Mouse (Mus musculus) c-Kit-positive CD71-positive TER-119-positive erythroid progenitor cells, embryonic 14.5 days (primary cell): ENCODE data around the gene Gm44502.

ENCODE experiments used
- DNase-seq: peaks from one replicate; pipeline ENCODE4 v3.0.0-alpha.2; 2013; ENCODE audit warnings: low spot score

The Gm44502 gene

DNA sequence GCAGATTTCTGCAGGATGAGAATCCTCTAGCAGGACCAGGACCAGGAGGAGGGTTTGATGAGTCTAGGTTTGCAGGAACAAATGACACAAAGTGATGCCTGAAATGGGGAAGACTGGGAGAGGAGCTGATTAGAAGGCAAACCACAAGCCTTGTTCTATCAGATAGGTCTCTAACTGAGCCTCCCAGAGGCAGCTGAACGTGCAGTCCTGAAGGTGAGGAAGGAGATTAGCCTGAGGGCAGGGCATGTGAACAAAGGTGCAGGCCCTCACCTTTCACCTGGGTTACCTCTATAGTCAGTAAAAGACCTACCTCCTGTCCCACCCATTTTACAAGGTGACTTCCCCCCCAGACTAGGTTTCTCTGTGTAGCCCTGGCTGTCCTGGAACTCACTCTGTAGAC is 29.8 kb downstream of the Gm44502 start:
- no peak for DNase-seq

DNA sequence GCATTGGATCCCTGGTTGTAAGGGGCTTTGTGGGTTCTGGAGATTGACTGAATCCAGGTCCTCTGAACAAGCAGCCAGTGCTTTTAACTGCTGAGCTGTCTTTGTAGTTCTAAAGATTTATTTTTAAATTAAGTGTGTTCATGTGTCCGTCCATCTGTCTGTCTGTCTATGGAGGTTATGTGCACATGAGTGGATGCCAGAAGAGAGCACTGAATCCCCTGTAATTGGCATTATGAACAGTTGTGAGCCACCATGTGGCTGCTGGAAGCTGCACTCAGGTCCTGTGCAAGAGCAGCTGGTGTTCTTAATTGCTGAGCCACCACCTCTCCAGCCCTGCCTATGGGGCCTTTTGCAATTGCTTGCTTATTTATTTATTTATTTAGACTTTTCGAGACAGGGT is 31.4 kb downstream of the Gm44502 start:
- no peak for DNase-seq

DNA sequence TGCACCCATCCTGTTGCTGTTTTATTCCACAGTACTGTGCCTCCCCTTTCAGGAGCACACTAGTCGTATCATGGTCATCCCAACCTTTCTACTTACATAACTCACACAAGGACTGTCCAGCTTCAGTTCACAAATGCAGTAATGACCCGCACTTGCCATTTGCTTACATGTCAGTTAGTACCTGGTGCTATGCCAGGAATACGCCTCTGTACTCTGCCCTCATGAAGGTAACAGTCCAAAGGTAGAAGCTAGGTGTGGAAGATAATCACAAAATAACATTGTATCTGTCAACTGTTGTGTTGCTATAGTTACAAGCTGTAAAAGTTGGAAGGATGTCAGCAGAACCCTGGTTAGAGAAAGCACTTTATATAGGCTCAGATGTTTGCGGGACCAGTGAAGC is 32.6 kb downstream of the Gm44502 start:
- DNase-seq: no peak

DNA sequence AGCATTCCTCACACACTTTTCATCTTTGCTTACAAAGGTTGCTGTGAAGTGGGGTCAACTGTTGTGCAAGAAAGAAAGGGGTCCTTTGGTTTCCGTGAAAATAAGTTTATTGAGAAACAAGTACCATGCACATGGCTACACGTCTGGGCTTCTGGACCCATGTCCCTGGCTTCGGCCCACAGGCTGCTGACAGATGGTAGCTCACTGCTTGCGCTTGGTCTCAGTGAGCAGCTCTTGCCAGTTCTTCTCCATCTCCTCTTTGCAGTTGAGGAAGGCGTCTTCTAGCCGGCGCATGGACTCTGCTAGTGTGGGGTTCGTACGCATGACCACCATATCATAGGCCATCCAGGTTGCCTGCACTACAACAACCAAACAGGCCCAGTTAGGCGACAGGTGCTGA is 39.4 kb downstream of the Gm44502 start:
- no peak for DNase-seq

DNA sequence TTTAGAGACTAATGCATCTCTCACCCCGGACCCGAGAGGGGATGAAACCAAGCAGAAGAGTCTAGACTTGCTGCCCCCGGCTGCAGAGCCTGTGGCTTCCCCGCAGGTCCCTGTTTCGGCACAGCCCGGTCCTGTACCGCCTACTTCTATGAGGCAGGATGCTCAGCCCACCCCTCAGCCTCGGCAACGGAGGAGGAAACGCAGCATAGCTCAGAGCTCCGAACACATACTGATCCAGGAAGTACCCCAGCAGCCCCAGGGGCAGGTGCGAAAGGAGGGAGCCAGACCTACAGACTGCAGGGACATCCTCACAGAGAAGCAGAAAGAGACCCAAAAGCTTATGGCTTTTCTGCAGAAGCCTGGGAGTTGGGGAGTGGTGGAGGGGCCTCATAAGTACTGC is 42.4 kb downstream of the Gm44502 start:
- no peak for DNase-seq

DNA sequence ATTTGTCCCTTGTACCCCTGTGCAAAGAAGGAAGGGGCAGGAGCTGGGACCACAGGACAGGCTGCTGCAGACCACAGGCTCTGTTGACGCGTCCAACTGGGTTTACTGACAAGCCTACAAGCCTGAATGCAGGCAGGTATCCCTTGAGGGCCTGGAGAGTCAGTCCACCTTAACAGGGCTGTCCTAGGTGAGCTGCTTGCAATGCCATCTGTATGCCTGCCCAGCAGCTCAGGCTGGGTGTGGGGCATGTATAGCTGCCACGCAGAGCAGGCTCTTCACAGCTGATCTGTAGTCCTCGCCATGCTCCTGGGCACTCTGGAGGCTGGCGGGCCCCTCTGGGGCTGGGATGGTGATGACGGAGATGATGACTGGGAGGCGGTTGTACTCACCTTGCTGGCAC is 44.9 kb downstream of the Gm44502 start, which contains the start of gene Klhdc7b:
Gene Klhdc7b, plus strand, starts transcription at position 301 of the 400 bp plus-strand sequence.
- DNase-seq: no peak

DNA sequence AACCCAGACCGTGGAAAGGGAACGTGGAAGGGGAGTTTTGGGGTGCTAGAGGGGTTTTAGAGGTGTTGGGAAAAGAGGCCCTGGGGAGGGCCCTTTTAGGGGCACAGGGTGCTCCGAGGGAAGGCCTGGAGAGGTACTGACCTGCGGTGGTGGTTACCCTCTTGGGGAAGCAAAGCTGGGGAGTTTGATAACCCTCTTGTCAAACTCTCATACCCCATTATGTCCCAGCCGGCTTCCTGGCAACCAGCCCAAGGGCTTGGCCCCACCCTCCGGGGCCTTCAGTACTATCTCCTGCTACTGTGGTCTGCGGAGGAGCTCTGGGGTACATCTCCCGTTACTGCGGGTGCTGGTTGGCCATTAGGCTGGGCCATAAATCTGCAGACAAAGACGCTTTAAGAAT is 50.1 kb downstream of the Gm44502 start:
- DNase-seq: peak; percentile 44

DNA sequence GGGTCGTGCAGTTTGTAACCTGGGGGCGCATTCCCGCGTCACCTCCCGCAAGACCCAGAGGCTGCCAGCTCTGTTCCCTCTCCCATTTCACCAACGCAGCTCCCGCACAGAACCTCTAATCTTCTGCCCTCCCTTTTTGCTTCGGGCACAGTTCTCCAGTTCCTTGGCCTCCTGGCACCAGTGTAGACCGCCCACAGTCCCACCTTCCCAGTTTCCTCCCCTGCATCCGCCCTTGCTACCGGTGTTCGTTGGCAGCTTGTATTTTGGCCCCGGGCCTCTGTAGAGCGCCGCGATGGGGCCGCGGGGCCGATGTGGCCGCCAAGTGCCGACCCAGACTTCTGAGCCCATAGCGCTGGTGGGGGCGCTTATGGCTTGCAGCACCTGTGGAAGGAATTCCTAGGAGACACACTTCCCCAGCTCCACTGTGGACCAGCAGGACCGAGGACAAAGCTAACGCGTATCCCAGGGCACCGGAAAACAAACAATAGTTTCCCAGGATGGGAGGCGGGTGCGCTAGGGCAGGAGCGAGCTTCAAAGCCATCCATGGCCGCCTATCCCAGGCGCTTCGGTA is 50.6 kb downstream of the Gm44502 start, which contains the start of gene Odf3b:
Gene Odf3b, minus strand, starts transcription at position 452 of the 571 bp plus-strand sequence.
- no peak for DNase-seq

DNA sequence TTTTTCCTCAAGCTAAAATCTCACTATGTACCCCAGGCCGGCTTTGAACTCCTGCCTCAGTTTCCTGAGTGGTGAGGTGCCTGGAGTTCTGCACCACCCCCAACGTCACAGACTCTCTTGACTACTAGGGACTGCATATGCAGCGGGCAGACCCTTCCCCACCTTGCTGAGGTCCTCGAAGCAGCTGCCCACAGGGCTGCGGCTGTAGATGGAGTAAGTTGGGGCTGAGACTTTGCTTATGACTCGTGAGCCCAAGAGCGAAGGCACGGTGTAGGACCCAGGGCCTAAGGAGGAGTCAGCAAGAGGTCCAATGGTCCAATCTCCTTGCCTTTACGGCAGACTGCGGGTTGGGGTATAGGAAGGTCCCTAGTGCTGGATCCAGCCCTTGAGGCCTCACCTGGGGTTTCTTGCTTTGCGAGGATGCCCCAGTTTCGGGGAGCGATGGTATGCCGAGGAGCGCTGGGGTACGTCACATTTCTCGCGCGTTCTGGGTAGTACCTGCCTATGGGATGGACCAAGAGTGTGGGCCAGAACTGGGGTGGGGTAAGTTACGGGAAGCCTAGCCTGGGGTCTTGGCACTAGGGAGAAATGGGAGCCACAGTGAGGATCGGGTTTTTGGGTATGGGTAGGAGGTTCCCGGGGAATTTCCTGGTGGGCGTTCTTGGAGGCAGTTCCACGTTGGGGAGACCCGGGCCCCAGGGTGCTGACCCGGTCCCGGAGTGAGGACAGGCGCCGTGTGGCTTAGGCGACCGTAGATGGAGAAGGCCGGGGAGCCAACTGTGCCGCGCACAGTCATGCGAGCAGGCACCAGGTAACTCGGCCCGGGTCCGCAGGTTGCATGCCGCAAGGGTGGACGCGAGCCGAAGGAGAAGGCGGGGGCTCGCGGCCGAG is 51.3 kb downstream of the Gm44502 start:
- no peak for DNase-seq

DNA sequence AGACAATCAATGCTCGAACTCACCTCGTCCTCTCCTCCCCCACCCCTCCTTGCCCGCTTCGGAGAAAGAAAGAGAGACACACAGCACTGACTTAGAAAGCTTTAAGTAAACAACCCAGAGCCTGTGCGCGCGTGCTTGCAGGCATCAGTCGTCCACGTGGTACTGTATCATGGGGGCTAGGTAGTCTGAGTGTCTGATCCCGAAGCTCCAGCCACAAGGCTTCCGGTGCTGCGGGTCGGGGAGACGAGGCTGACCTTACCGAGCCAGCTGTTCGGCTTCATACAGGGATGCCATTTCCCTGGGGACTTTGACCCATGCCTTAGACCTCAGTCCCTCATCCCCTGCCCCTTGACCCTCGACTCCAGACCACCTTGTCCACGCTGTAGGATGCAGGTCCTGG is 52.1 kb downstream of the Gm44502 start:
- no peak for DNase-seq

DNA sequence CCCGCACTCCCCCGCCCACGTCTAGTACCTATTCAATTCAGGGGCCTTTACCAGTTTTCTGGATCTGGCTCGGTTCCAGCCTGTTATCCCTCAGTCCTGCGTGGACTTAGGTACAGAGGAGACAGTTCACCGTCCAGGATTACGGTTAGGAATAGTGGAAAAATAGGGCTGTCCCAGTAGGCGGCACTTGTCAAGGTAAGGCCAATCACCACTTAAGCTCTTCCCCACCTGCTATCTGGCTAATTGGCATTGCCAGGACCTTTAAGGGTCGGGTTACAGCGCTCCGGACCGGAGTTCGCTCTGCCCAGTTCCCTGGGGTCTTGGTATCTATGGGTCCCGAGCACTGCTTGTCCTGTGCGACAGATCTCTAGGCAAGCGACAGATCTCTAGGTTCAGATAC is 52.5 kb downstream of the Gm44502 start, which contains the start of gene Tymp:
Gene Tymp, minus strand, starts transcription at position 83 of the 400 bp plus-strand sequence.
- DNase-seq: no peak

DNA sequence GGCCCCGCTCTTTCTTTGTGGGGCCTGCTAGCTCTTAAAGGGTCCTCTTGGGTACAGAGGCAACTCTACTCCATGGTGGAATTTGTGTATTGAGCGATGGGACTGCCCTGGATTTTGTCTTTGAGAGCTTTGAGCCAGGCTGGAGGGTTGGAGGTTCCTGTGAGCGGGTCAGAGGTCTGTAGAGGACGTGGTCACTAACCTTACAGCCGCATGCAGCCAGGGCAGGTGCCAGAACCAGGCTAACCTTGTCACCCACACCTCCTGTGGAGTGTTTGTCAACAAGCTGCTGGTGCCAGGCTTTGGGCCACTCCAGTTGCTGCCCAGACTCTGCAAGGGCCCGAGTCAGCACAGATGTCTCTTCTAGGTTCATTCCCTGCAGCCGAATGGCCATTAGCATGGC is 53.5 kb downstream of the Gm44502 start:
- no peak for DNase-seq

DNA sequence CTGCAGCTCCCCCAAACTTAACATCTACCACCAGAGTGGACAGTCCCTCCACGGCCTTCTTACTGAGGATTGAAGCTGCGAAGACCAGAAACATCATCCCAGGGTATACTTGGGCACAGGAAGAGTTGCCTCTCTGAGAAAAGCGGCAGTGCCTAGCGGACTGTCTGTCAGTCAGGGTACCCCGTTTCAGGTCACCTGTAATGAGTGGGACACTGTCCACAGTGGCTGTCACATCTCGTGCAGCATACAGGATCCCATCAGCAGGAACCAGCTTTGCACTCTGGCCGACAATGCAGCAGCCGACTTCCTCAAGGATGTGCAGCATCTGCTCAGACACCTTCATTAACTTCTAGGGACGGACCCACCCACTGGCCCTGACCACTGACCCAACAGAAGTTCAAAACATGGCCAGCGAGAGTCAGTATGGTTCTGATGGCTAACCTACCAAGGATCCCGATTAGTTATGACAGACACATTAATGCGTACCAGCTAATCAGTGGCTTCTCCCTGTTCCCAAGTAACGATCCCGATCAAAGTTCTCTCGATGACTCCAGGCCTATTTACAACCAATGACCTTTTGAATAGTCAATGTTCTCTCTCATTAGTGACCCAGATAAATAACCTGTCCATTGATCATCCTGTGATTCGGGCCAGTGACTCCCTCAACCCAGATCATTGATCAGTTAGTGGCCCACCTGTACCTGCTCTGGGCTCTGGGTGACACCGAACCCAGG is 54.5 kb downstream of the Gm44502 start:
- DNase-seq: no peak

DNA sequence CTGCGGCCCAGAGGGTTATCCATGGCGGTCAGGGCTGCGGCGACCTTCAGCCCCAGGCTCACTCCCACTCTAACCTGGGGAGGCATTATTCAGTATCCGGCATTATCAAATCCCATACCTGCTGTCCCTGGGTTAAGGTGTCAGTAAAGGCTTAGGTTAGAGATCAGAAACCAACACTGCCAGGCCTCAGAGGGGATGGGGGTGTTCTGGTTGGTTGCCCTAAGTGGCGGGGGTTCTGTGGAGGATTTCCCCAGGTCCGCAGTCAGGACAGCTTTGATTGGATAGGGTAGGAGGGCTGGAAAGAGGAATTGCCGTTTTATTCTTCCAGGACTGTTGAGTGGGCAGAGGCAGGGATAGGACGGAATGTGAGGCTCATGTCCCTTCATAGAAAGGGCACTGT is 55.2 kb downstream of the Gm44502 start:
- DNase-seq: no peak

DNA sequence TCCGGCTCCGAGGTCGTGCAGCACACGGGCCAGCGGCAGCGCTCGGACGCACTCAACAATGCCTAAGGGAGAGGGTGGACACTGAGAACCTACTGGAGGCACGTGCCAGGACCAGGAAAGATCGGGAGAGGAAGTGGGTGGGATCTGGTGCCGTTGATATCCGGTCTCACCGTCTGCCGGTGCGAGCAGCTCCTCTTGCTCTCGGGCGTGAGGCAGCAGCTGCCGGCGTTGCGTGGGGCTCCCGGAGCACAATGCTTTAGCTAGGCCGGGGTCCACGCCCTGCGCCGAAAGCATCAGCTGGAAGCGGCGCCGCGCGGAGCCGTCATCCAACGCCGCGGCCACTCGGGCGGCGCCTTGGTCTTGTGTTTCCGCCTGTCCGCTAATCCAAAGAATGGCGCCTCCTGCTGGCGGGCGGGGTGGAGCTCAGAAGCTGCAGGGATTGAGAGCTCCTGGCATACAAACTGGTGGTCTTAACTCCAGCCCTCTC is 55.7 kb downstream of the Gm44502 start, which contains the start of gene Sco2:
Gene Sco2, minus strand, starts transcription at position 85 of the 487 bp plus-strand sequence.
- peak; percentile 86 for DNase-seq

DNA sequence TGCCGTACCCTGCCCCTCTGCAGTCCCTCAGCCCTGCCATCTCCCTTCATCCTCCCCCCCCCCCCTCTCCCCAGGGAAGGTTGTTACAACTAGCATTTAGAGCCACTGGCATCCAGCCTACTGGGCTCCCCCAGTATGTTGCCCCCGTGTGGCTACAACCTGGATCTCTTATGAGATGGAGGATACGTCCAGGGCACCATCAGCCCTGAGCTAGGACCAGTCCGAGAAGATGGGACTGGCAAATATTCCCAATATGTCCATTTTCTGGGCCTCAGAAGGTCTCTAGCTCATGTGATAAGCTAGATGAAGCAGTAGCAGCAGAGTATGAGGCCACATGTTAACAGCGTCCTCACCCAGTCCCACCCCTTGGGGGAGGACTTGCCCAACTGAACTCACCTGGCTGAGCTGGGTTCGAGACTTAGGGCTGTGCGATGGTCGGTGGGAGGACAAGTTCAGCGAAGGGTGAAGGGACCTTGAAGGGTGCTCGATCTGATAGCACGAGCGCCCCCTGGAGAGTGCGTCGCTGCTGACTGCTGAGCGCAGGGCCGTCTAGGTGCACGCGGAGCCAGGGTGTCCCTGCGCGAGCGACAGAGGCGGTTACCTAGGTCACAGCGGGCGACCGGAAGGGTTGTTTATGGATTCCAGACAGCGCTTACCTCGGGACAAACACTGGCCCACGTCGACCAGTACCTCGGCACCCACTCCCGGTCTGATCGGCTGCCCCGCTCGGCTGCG is 56.3 kb downstream of the Gm44502 start:
- DNase-seq: peak; percentile 81

DNA sequence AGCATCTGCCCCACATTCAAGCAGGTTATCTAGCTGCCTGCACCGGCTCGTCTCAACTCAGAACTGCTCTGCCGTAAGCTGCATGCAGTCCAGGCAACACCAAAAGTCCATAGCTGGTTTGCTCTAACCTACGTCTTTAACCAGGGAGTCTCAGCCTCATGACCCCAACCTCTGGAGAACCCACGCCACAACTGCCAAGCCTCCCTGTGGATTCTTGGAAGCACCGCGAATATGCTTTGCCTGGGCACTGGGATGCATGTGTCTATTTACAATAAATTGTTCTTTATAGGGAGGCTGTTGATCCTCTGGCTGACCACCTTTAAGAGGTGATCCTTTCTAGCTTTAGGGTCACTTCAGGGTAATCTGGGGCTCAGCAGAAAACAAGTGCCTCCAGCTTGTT is 57.0 kb downstream of the Gm44502 start:
- no peak for DNase-seq

DNA sequence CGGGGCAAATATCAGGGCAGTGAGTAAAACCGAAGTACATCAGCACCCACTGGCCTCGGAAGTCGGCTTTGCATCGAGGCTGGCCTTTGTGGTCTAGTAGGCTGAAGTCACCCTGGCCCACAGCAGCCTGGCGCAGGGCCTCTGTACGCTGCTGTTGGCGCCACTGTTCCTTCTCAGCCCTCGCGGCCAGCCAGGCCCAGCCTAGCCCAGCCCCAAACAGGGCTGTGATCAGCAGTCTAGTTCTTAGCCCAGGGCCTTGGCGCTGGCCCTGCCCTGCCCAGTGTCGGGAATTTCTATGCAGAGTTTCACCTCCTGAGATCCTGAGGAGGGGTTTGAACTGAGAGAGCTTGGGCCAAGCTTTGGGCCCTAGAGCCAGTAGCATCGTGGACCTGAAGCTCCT is 57.4 kb downstream of the Gm44502 start:
- no peak for DNase-seq
